Mouse (Mus musculus) lung, embryonic 15.5 days (tissue): ENCODE data around the gene Apol9a. TPM values are rescaled to one million over a fixed set of nuclear protein-coding genes. Genes with fewer than 3 reads are reported as not detected.

Experiments
- ATAC-seq: fragments of 200-750 bp; cut with Nextera tagmentation; 2 replicates; pipeline ENCODE4 v1.8.0; 2017; ENCODE audit warnings: moderate number of reproducible peaks, borderline replicate concordance; ENCODE audit not compliant: low FRiP score, low TSS enrichment; ENCODE audit errors: extremely low read depth
- H3K27ac ChIP-seq: fragments of 300-500 bp; sonication (generic); 2 replicates; pipeline ENCODE4 v1.5.1; 2015; ENCODE audit warnings: moderate library complexity, mild to moderate bottlenecking, inconsistent platforms
- H3K27me3 ChIP-seq: fragments of 300-500 bp; sonication (generic); 2 replicates; pipeline ENCODE4 v1.6.1; 2015; ENCODE audit warnings: inconsistent platforms
- H3K36me3 ChIP-seq: fragments of 300-500 bp; sonication (generic); 2 replicates; pipeline ENCODE4 v1.6.1; 2015; ENCODE audit warnings: inconsistent platforms
- H3K4me1 ChIP-seq: fragments of 300-500 bp; sonication (generic); 2 replicates; pipeline ENCODE4 v1.6.1; 2015; ENCODE audit warnings: inconsistent platforms
- H3K4me2 ChIP-seq: fragments of 300-500 bp; sonication (generic); 2 replicates; pipeline ENCODE4 v1.6.1; 2015; ENCODE audit warnings: inconsistent platforms, mild to moderate bottlenecking, moderate library complexity
- H3K4me3 ChIP-seq: fragments of 300-500 bp; sonication (generic); 2 replicates; pipeline ENCODE4 v1.5.1; 2015; ENCODE audit warnings: mild to moderate bottlenecking, inconsistent platforms
- H3K9ac ChIP-seq: fragments of 300-500 bp; sonication (generic); 2 replicates; pipeline ENCODE4 v1.6.1; 2015; ENCODE audit warnings: inconsistent platforms
- H3K9me3 ChIP-seq: fragments of 300-500 bp; sonication (generic); 2 replicates; pipeline ENCODE4 v1.6.1; 2016; ENCODE audit warnings: inconsistent platforms
- WGBS: fragments of 180-500 bp; shearing (Covaris S2); methylation state at CpG from one replicate; pipeline ENCODE4 v1.1.7; 2015; 5-methylcytosine and 5-hydroxymethylcytosine counted together
- polyA plus RNA-seq: library from polyadenylated mRNA; unstranded; fragments of >200 nt; fragmentation: Nextera tagmentation; extraction: Ambion mirVana; gene quantifications from 2 replicates; pipeline ENCODE4 v1.2.1, GENCODE M21; 2015

The Apol9a gene
- polyA plus RNA-seq, 1 experiment from 2014 or later: 0.30 TPM

DNA sequence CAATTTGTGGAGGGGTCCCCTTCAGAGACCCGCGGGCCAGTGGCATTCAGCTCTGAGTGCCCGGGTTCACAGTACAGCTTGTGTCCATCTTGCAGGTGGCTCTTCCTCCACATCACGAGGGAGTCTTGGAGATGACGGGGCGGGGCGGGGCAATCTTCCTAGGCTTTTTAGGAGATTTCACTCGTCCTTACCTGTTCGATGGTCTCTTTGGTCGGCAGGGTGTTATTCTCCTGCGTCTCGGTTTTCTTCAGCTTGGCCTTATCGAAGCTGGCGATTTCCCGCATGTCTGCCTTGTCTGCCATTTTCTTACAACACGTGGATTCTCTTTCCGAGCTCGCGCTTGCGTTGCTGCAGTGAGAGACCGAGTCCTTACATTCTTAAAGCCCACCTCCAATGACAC is 41.0 kb downstream of the Apol9a start:
- WGBS: 93% methylated on average over 21 of the region's 21 CpGs
- ATAC-seq: no peak

DNA sequence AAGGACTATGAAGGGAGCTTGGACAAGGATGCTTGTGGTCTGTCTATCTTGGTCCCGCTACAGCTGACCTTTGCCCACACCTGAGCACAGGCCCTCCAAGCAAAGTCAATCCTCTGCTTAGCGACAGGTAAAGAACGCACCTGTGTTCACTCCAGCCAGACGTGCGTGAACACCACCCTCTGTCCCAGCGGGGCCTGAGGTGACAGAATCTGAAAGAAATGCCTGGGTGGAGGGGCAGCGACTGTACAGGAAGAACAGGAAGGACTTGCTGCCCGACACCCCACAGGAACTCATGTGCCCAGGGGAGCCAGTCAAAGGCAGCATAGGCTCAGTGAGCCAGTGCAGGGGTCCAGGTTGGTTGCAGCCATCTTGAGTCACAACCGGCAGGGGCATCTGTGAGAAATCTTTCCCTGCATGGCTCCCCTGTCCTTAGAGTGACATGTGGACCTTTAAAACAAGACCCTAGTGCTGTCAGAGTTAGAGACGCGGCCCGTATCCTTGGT is 42.1 kb downstream of the Apol9a start:
- no peaks in the 10 kb centered on the region for H3K9me3 ChIP-seq
- H3K36me3 ChIP-seq: no peaks in the 10 kb centered on the region
- H3K4me3 ChIP-seq: no peak overlapping the region
- no peaks in the 10 kb centered on the region for H3K27me3 ChIP-seq
- ATAC-seq: no peak
- no peak overlapping the region; the same call in 1 of the 2 replicates for H3K27ac ChIP-seq
- peaks cover 25% of the 10 kb centered on the region for H3K4me1 ChIP-seq
- peak overlapping the region; percentile 39 for H3K4me2 ChIP-seq
- 73% methylated on average over 12 of the region's 12 CpGs for WGBS
- H3K9ac ChIP-seq: no peak overlapping the region

More for the DNA sequence above, 41.0 kb downstream of the Apol9a start:
- Histone ChIP-seq H3K4me1 (peaks cover 25% of the 10 kb centered on the region), H3K9me3 (no peaks in the 10 kb centered on the region), H3K36me3 (no peaks in the 10 kb centered on the region), H3K27me3 (no peaks in the 10 kb centered on the region), H3K9ac (no peak overlapping the region), H3K4me3 (no peak overlapping the region), H3K27ac (no peak overlapping the region), H3K4me2 (no peak overlapping the region)

DNA sequence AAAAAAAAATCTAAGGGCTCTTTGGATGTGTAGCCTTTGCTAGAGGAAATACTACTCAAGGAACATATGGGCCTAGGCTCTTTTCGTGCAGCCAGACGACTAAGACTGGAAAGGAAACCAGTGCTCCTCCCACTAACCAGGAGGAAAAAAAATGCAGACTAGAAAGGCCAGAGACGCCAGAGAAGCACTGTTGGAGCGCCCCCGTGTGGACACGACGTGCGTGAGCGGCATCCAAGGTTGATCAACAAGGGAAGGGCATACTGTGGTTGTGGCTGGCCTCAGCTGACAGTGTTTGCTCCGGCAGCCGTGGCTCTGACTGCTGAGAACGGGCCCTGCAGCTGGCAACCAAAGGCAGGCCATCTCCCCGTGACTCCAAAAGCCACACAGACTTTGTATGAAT is 42.8 kb downstream of the Apol9a start:
- Histone ChIP-seq H3K36me3 (no peaks in the 10 kb centered on the region), H3K4me1 (peaks cover 25% of the 10 kb centered on the region), H3K4me3 (0 out of 2 replicates have a peak overlapping the region, but pooled peaks have one; percentile 2), H3K4me2 (peak overlapping the region; percentile 39), H3K9me3 (no peaks in the 10 kb centered on the region), H3K27me3 (no peaks in the 10 kb centered on the region), H3K27ac (peak overlapping the region; percentile 97), H3K9ac (no peak overlapping the region)
- ATAC-seq: peak; percentile 46; the same call in 1 of the 2 replicates
- under 1% methylated on average over 13 of the region's 13 CpGs for WGBS

DNA sequence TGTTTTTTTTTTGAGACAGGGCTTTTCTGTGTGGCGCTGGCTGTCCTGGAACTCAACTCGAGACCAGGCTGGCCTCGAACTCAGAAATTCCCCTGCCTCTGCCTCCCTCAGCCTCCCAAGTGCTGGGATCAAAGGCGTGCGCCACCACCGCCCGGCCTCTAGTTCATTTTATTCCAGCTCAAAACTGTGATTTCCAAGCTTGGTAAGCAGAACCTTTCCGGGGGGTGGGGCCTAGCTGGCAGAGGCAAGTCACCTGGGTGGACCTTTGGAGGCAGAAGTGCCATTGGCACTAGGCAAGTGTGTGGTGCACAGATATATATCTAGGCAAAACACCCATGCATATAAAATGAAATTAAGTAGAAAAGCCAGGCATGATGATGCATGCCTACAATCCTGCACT is 43.4 kb downstream of the Apol9a start:
- 37% methylated on average over 8 of the region's 8 CpGs for WGBS
- Histone ChIP-seq H3K27ac (peak overlapping the region; percentile 97), H3K9ac (no peak overlapping the region; the same call in 1 of the 2 replicates), H3K4me3 (no peak overlapping the region), H3K9me3 (no peaks in the 10 kb centered on the region), H3K27me3 (no peaks in the 10 kb centered on the region), H3K4me1 (peaks cover 25% of the 10 kb centered on the region), H3K36me3 (no peaks in the 10 kb centered on the region), H3K4me2 (peak overlapping the region; percentile 63; the same call in 1 of the 2 replicates)
- no peak for ATAC-seq

DNA sequence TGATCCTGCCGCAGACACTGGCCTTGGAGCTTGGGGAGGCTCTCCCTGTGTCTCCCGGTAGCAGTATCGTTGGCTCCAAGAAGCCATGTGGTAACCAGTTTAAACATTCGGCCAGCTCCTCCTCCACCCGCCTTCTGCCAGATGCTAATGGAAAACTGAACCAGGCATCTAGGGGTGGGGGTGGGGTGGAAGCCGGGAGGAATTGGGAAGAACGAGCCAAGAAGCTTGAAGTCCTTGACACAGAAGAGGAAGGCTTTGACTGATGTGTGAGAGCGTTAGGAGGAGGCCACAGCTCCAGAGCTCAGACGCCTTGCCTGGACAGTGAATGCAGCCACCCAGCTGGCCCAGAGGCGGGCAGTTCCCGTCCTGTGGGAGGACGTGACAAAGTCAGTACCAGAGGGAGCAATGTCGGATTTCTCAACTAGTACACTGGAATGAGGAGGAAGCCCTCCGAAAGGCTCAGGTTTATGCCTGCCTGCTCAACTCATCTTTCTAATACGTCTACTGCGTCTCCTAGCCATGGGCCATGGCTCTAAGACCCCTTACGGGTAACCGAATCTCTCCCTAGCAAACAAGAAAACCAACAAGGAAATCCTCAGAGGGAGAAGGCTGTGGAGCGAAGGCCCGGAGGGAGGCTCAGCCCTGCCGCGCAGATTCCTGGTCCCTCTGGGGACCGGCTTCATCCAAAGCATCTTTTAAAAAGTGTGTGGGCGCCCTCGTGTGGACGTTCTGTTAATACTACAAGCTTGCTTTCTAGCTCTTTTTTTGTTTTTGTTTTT is 44.0 kb downstream of the Apol9a start:
- no peaks in the 10 kb centered on the region for H3K9me3 ChIP-seq
- 2% methylated on average over 26 of the region's 26 CpGs for WGBS
- peak; percentile 85 for ATAC-seq

DNA sequence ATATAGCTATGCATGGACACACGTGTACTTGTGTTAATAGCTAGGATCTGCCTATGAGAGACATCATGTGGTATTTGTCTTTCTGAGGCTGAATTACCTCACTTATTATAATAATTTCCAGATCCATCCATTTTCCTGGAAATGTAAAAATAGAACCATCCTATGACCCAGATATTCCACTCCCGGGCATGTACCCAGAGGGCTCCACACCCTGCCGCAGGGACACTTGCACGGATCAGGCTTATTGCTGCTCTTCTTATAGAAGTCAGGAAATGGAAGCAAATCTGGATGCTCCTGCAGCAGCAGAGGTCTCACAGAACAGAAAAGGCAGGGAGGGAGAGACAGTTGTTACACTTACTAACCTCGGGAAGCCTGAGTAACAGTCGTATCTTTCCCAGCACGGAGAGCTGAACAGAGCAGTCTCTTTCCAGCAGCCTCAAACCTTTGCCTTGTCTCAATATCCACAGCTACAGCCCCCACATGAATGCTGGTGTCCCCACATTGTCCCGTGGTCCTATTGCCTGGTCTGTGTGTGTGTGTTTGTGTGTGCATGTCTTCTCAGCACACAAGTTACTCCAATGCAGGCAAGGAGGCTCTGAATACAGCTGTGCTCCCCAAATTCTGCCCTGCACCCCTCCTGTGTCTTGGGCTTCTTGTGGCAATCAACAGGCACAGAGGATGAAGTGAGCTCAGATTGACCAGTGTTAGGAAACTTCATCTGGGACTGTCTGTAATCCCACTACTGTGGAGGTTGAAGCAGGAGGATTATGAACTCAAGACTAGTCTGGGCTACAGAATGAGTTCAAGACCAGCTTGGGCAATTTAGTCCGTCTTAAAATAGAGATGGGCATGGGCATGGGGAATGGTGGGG is 45.0 kb downstream of the Apol9a start:
- ATAC-seq: no peak
- no peaks in the 10 kb centered on the region for H3K9me3 ChIP-seq
- no peak overlapping the region for H3K4me3 ChIP-seq
- H3K27ac ChIP-seq: peak overlapping the region; percentile 97
- whole genome bisulfite sequencing: 44% methylated on average over 9 of the region's 9 CpGs
- H3K36me3 ChIP-seq: no peaks in the 10 kb centered on the region
- H3K9ac ChIP-seq: no peak overlapping the region
- peaks cover 25% of the 10 kb centered on the region for H3K4me1 ChIP-seq
- H3K4me2 ChIP-seq: peak overlapping the region; percentile 63
- H3K27me3 ChIP-seq: no peaks in the 10 kb centered on the region

More for the DNA sequence above, 44.0 kb downstream of the Apol9a start:
- Histone ChIP-seq H3K27ac (peak overlapping the region; percentile 97), H3K36me3 (no peaks in the 10 kb centered on the region), H3K4me1 (peaks cover 25% of the 10 kb centered on the region), H3K27me3 (no peaks in the 10 kb centered on the region), H3K4me2 (peak overlapping the region; percentile 63), H3K4me3 (peak overlapping the region; percentile 28), H3K9ac (peak overlapping the region; percentile 45)

DNA sequence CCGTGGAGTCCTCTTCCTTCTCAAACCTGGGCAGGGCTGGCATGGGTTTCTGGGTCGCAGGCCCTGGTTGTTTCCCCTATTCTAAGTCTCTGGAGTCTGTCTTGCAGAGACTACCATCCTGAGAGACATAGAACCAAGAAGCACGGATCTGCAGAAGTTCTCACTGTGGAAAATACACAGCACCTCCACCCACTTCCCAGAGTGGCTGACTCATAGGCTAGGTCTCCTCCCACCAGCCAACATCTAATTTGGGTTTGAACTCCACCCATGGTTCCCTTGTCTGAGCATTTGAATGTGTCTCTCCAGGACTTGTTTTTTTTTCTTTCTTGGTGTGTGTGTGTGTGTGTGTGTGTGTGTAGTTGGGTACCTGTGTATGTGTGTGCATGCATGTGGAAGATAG is 46.9 kb downstream of the Apol9a start:
- H3K36me3 ChIP-seq: no peaks in the 10 kb centered on the region
- no peak overlapping the region for H3K4me2 ChIP-seq
- no peak overlapping the region for H3K9ac ChIP-seq
- WGBS: 70% methylated on average over 3 of the region's 3 CpGs
- H3K4me3 ChIP-seq: no peak overlapping the region
- H3K27me3 ChIP-seq: no peaks in the 10 kb centered on the region
- peaks cover 26% of the 10 kb centered on the region for H3K4me1 ChIP-seq
- no peak for ATAC-seq
- no peak overlapping the region for H3K27ac ChIP-seq
- no peaks in the 10 kb centered on the region for H3K9me3 ChIP-seq

DNA sequence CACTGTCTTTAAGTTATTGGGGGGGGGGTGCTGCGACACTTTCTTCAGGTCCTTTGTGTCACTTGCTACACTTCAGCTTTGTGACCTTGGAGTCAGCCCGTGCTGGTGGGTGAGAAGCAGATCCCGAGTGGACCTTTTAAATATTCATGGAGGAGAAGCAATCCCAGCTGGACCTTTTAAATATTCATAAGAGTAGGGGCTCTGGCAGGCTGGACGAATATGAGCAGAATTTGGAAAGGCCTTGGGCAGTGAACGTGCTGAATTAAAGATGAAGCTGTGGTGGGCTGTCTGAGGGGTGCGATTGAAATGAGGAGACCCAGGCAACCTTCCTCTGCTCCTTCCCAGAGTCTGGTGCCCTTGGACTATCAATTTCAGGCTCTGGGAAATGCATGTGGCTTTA is 47.4 kb downstream of the Apol9a start:
- Histone ChIP-seq H3K27ac (no peak overlapping the region), H3K4me2 (no peak overlapping the region), H3K4me3 (no peak overlapping the region), H3K36me3 (no peaks in the 10 kb centered on the region), H3K9me3 (no peaks in the 10 kb centered on the region), H3K4me1 (peaks cover 28% of the 10 kb centered on the region), H3K27me3 (no peaks in the 10 kb centered on the region), H3K9ac (no peak overlapping the region)
- WGBS: 45% methylated on average over 6 of the region's 6 CpGs
- no peak for ATAC-seq

DNA sequence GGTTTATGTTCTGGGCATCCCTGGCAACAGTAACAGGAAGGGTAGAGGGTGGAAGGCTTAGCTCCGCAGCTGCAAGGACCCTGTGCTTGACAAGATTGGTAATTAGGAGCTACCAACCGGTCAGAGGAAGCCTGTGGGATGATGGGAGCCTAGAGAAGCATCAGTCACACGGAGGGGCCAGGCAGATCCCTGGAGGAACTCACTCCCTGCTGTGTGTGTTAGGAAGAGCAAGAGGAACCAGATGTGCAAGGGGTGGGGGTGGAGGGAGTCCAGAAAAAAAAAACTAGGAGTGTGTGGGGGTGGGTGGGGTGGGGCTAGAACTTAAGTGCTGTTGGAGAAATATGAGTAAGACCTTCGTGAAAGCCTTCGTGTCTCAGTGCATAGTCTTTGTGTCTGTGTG is 48.0 kb downstream of the Apol9a start:
- ATAC-seq: no peak
- 16% methylated on average over 5 of the region's 5 CpGs for WGBS
- H3K27ac ChIP-seq: no peak overlapping the region

DNA sequence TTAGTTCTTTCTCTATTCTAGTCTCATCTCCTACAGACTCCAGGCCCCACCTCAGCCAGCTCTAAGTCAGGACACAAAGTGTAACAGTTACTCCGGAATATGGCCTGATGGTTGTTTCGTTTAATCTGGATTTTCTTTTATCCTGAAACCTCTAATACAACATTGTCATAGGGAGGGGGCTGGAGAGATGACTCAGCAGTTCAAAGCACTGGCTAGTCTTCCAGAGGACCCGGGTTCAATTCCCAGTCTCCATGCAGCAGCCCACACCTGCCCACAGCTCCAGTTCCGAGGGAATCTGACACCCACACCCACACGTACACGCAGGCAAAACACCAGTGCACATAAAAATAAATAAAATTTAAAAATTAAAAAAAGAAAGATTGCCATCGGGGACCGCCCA is 51.0 kb downstream of the Apol9a start:
- ATAC-seq: no peak
- no peak overlapping the region for H3K27ac ChIP-seq
- H3K36me3 ChIP-seq: no peaks in the 10 kb centered on the region
- no peaks in the 10 kb centered on the region for H3K9me3 ChIP-seq
- H3K27me3 ChIP-seq: no peaks in the 10 kb centered on the region
- H3K4me3 ChIP-seq: no peak overlapping the region
- no peak overlapping the region for H3K4me2 ChIP-seq
- peaks cover 17% of the 10 kb centered on the region for H3K4me1 ChIP-seq
- 88% methylated on average over 8 of the region's 8 CpGs for WGBS
- H3K9ac ChIP-seq: no peak overlapping the region

More for the DNA sequence above, 48.0 kb downstream of the Apol9a start:
- Histone ChIP-seq H3K4me1 (peaks cover 25% of the 10 kb centered on the region), H3K36me3 (no peaks in the 10 kb centered on the region), H3K9ac (no peak overlapping the region), H3K4me3 (no peak overlapping the region), H3K27me3 (no peaks in the 10 kb centered on the region), H3K9me3 (no peaks in the 10 kb centered on the region), H3K4me2 (no peak overlapping the region)

DNA sequence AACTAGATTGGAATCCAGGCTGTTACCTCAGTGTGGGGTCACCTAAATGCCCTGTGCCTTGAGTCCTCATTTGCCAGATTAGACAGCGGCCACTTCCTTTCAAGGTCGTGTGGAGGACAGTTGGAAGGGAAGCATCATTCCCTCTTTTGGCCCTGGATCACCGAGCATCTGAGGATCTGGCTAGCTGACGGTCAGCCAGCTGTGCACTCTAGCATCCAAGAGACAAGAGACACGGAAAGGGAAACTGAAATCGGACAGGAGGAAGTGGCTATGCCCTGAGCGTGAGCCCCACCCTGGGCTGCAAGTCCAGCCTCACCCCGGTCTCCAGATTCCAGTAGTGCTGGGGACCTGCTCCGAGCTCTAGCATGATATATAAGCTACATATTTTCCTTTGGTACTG is 51.4 kb downstream of the Apol9a start:
- H3K27me3 ChIP-seq: no peaks in the 10 kb centered on the region
- no peak overlapping the region for H3K4me3 ChIP-seq
- no peak overlapping the region for H3K9ac ChIP-seq
- 60% methylated on average over 9 of the region's 9 CpGs for WGBS
- peaks cover 17% of the 10 kb centered on the region for H3K4me1 ChIP-seq
- H3K36me3 ChIP-seq: no peaks in the 10 kb centered on the region
- no peak for ATAC-seq
- H3K27ac ChIP-seq: no peak overlapping the region
- no peaks in the 10 kb centered on the region for H3K9me3 ChIP-seq
- H3K4me2 ChIP-seq: no peak overlapping the region

DNA sequence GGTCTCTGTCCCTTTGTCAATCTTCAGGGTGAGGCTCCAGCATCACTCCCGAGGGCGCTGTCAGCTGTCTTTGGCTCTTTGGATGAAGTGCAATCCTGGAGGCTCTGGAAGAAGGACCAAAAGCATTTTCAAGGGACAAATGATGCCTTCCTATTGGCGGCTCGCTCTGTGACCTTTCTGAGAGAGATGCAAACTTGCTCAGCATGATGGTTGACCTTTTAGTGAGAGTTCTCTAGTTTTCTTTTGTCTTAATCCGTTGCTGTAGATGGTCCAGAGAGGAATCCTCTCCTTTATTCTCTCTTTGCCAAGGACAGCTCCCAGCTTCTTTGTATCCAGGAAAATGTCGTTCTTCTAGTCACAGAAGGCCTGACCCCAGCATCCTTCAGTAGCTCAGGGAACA is 51.9 kb downstream of the Apol9a start:
- Histone ChIP-seq H3K9me3 (no peaks in the 10 kb centered on the region), H3K27me3 (no peaks in the 10 kb centered on the region), H3K4me1 (peaks cover 17% of the 10 kb centered on the region), H3K9ac (peak overlapping the region; percentile 46), H3K27ac (no peak overlapping the region), H3K4me3 (peak overlapping the region; percentile 36), H3K36me3 (no peaks in the 10 kb centered on the region), H3K4me2 (peak overlapping the region; percentile 71)
- no peak for ATAC-seq
- WGBS: 36% methylated on average over 6 of the region's 6 CpGs
